Mouse (Mus musculus): ENCODE measurements around the gene Vgll4. TPM values are rescaled to one million over a fixed set of nuclear protein-coding genes. Genes with fewer than 3 reads are reported as not detected.

The Vgll4 gene
- polyA plus RNA-seq, 1 experiment from 2014 or later = 60.6 TPM

- Histone ChIP-seq H3K4me3 (no peak overlapping the region), H3K27ac (replicated peaks) (no peak overlapping the region), H3K4me2 (no peak overlapping the region), H3K36me3 (0 out of 2 replicates have a peak, but pooled peaks cover 9% of the 10 kb centered on the region), H3K27me3 (no peaks in the 10 kb centered on the region), H3K4me1 (replicated peaks) (no peaks in the 10 kb centered on the region), H3K9ac (no peak overlapping the region), H3K9me3 (no peaks in the 10 kb centered on the region)
- ATAC-seq (ENCODE audit: low read depth) = no peak
- WGBS = 86% methylated on average over 5 of the region's 5 CpGs
Measured at GRCm38 (mm10) chr6:114997471-114997870, 27.7 kb upstream of the Vgll4 start.

- 77% methylated on average over 5 of the region's 5 CpGs for WGBS
- Histone ChIP-seq H3K4me3 (no peak overlapping the region), H3K4me1 (replicated peaks) (no peaks in the 10 kb centered on the region), H3K9me3 (no peaks in the 10 kb centered on the region), H3K36me3 (0 out of 2 replicates have a peak, but pooled peaks cover 9% of the 10 kb centered on the region), H3K4me2 (no peak overlapping the region), H3K9ac (no peak overlapping the region), H3K27me3 (no peaks in the 10 kb centered on the region), H3K27ac (replicated peaks) (no peak overlapping the region)
- no peak for ATAC-seq (ENCODE audit: low read depth)
Measured at GRCm38 (mm10) chr6:114996910-114997309, 27.1 kb upstream of the Vgll4 start.

GRCm38 (mm10) chr6:114994079-114994478, 24.3 kb upstream of the Vgll4 start:
- H3K27ac ChIP-seq (replicated peaks) = no peak overlapping the region
- no peaks in the 10 kb centered on the region for H3K4me1 ChIP-seq (replicated peaks)
- no peaks in the 10 kb centered on the region for H3K36me3 ChIP-seq
- no peaks in the 10 kb centered on the region for H3K9me3 ChIP-seq
- ATAC-seq (ENCODE audit: low read depth) = no peak
- no peak overlapping the region for H3K9ac ChIP-seq
- no peak overlapping the region for H3K4me3 ChIP-seq
- no peak overlapping the region for H3K4me2 ChIP-seq
- H3K27me3 ChIP-seq = no peaks in the 10 kb centered on the region
- 88% methylated on average over 5 of the region's 5 CpGs for WGBS

- Histone ChIP-seq H3K27ac (replicated peaks) (no peak overlapping the region), H3K9ac (no peak overlapping the region), H3K4me3 (no peak overlapping the region), H3K4me2 (no peak overlapping the region), H3K9me3 (no peaks in the 10 kb centered on the region), H3K27me3 (no peaks in the 10 kb centered on the region), H3K4me1 (replicated peaks) (peaks cover 4% of the 10 kb centered on the region; the same call in 1 of the 2 replicates), H3K36me3 (no peaks in the 10 kb centered on the region)
- WGBS = 77% methylated on average over 8 of the region's 8 CpGs
- no peak for ATAC-seq (ENCODE audit: low read depth)
Measured at GRCm38 (mm10) chr6:114993659-114994058, 23.9 kb upstream of the Vgll4 start.

- H3K4me3 ChIP-seq = no peak overlapping the region
- ATAC-seq (ENCODE audit: low read depth) = no peak
- no peak overlapping the region for H3K9ac ChIP-seq
- H3K9me3 ChIP-seq = no peaks in the 10 kb centered on the region
- H3K27me3 ChIP-seq = no peaks in the 10 kb centered on the region
- H3K4me2 ChIP-seq = no peak overlapping the region
- H3K4me1 ChIP-seq (replicated peaks) = peaks cover 12% of the 10 kb centered on the region; the same call in 1 of the 2 replicates
- no peak overlapping the region for H3K27ac ChIP-seq (replicated peaks)
- no peaks in the 10 kb centered on the region for H3K36me3 ChIP-seq
- WGBS = 83% methylated on average over 4 of the region's 4 CpGs
Measured at GRCm38 (mm10) chr6:114991909-114992308, 22.1 kb upstream of the Vgll4 start.

- Histone ChIP-seq H3K4me1 (replicated peaks) (peaks cover 12% of the 10 kb centered on the region; the same call in 1 of the 2 replicates), H3K9me3 (no peaks in the 10 kb centered on the region), H3K27me3 (no peaks in the 10 kb centered on the region), H3K9ac (no peak overlapping the region), H3K36me3 (no peaks in the 10 kb centered on the region), H3K4me2 (no peak overlapping the region), H3K27ac (replicated peaks) (0 out of 2 replicates have a peak overlapping the region, but pooled peaks have one; percentile 4), H3K4me3 (no peak overlapping the region)
- 54% methylated on average over 3 of the region's 3 CpGs for WGBS
- no peak for ATAC-seq (ENCODE audit: low read depth)
Measured at GRCm38 (mm10) chr6:114988619-114988980, 18.8 kb upstream of the Vgll4 start.

GRCm38 (mm10) chr6:114987966-114988618, 18.3 kb upstream of the Vgll4 start:
- Histone ChIP-seq H3K4me3 (no peak overlapping the region), H3K9ac (no peak overlapping the region), H3K27ac (replicated peaks) (no peak overlapping the region), H3K27me3 (no peaks in the 10 kb centered on the region), H3K4me2 (no peak overlapping the region), H3K4me1 (replicated peaks) (peaks cover 12% of the 10 kb centered on the region; the same call in 1 of the 2 replicates), H3K36me3 (no peaks in the 10 kb centered on the region), H3K9me3 (no peaks in the 10 kb centered on the region)
- 0 out of 2 replicates have a peak, but pooled peaks have one; percentile 19 for ATAC-seq (ENCODE audit: low read depth)
- WGBS = 66% methylated on average over 7 of the region's 7 CpGs

- no peak overlapping the region for H3K4me2 ChIP-seq
- no peak overlapping the region for H3K9ac ChIP-seq
- H3K27me3 ChIP-seq = no peaks in the 10 kb centered on the region
- H3K27ac ChIP-seq (replicated peaks) = no peak overlapping the region
- H3K9me3 ChIP-seq = no peaks in the 10 kb centered on the region
- no peak overlapping the region for H3K4me3 ChIP-seq
- WGBS = 85% methylated on average over 7 of the region's 7 CpGs
- H3K36me3 ChIP-seq = no peaks in the 10 kb centered on the region
- ATAC-seq (ENCODE audit: low read depth) = no peak
- no peaks in the 10 kb centered on the region for H3K4me1 ChIP-seq (replicated peaks)
Measured at GRCm38 (mm10) chr6:114982671-114983070, 12.9 kb upstream of the Vgll4 start.

- Histone ChIP-seq H3K4me1 (replicated peaks) (no peaks in the 10 kb centered on the region), H3K36me3 (no peaks in the 10 kb centered on the region), H3K9me3 (no peaks in the 10 kb centered on the region), H3K9ac (no peak overlapping the region), H3K27me3 (no peaks in the 10 kb centered on the region), H3K27ac (replicated peaks) (no peak overlapping the region), H3K4me3 (no peak overlapping the region), H3K4me2 (no peak overlapping the region)
- ATAC-seq (ENCODE audit: low read depth) = no peak
- WGBS = 84% methylated on average over 1 of the region's 1 CpGs
Measured at GRCm38 (mm10) chr6:114979715-114980114, 9.9 kb upstream of the Vgll4 start.

- no peak overlapping the region for H3K9ac ChIP-seq
- no peak overlapping the region for H3K4me3 ChIP-seq
- H3K36me3 ChIP-seq = no peaks in the 10 kb centered on the region
- H3K4me1 ChIP-seq (replicated peaks) = no peaks in the 10 kb centered on the region
- no peaks in the 10 kb centered on the region for H3K27me3 ChIP-seq
- no peak overlapping the region for H3K27ac ChIP-seq (replicated peaks)
- WGBS = 88% methylated on average over 7 of the region's 7 CpGs
- no peak for ATAC-seq (ENCODE audit: low read depth)
- no peaks in the 10 kb centered on the region for H3K9me3 ChIP-seq
- H3K4me2 ChIP-seq = no peak overlapping the region
Measured at GRCm38 (mm10) chr6:114976915-114977419, 7.2 kb upstream of the Vgll4 start.

GRCm38 (mm10) chr6:114974331-114974730, 4.5 kb upstream of the Vgll4 start:
- Histone ChIP-seq H3K36me3 (no peaks in the 10 kb centered on the region), H3K9ac (no peak overlapping the region), H3K27ac (replicated peaks) (no peak overlapping the region), H3K9me3 (no peaks in the 10 kb centered on the region), H3K4me2 (no peak overlapping the region), H3K27me3 (no peaks in the 10 kb centered on the region), H3K4me1 (replicated peaks) (peaks cover 18% of the 10 kb centered on the region), H3K4me3 (no peak overlapping the region)
- 96% methylated on average over 1 of the region's 1 CpGs for WGBS
- ATAC-seq (ENCODE audit: low read depth) = no peak

GRCm38 (mm10) chr6:114972988-114973387, 3.2 kb upstream of the Vgll4 start:
- H3K27ac ChIP-seq (replicated peaks) = no peak overlapping the region

GRCm38 (mm10) chr6:114970895-114971294, 1.1 kb upstream of the Vgll4 start:
- Histone ChIP-seq H3K4me2 (no peak overlapping the region), H3K4me3 (no peak overlapping the region), H3K4me1 (replicated peaks) (peaks cover 43% of the 10 kb centered on the region), H3K27ac (replicated peaks) (no peak overlapping the region), H3K9me3 (no peaks in the 10 kb centered on the region), H3K27me3 (peaks cover 23% of the 10 kb centered on the region), H3K36me3 (no peaks in the 10 kb centered on the region), H3K9ac (no peak overlapping the region)
- WGBS = 76% methylated on average over 5 of the region's 5 CpGs
- no peak for ATAC-seq (ENCODE audit: low read depth)

More at GRCm38 (mm10) chr6:114972988-114973387, 3.2 kb upstream of the Vgll4 start:
- H3K4me2 ChIP-seq = no peak overlapping the region
- H3K4me1 ChIP-seq (replicated peaks) = peaks cover 26% of the 10 kb centered on the region
- 89% methylated on average over 1 of the region's 1 CpGs for WGBS
- no peaks in the 10 kb centered on the region for H3K36me3 ChIP-seq
- no peak overlapping the region for H3K9ac ChIP-seq
- ATAC-seq (ENCODE audit: low read depth) = no peak
- no peak overlapping the region for H3K4me3 ChIP-seq
- H3K27me3 ChIP-seq = peaks cover 3% of the 10 kb centered on the region
- no peaks in the 10 kb centered on the region for H3K9me3 ChIP-seq
